Mouse (Mus musculus): ENCODE results near the gene Wdr62. TPM values are rescaled to one million over a fixed set of nuclear protein-coding genes. Genes with fewer than 3 reads are reported as not detected.

The Wdr62 gene
- polyA plus RNA-seq, 1 experiment from 2014 or later: 10.4 TPM

GRCm38 (mm10) chr7:30322285-30322667, 42.1 kb upstream of the Wdr62 start:
- H3K27me3 ChIP-seq (ENCODE audit: control insufficient read depth, insufficient read depth, low read length): no peaks in the 10 kb centered on the region
- ATAC-seq (ENCODE audit: insufficient number of reproducible peaks, low FRiP score, low TSS enrichment, low read depth) (peak; percentile 97), DNase-seq (ENCODE audit: low spot score) (peak; percentile 97)
- peak overlapping the region; percentile 80 for H3K4me3 ChIP-seq (ENCODE audit: low read depth, low read length)
- H3K4me2 ChIP-seq (ENCODE audit: low read depth, severe bottlenecking): peak overlapping the region; percentile 72
- H3K9me3 ChIP-seq (ENCODE audit: control insufficient read depth, low read length): no peaks in the 10 kb centered on the region
- WGBS: under 1% methylated on average over 20 of the region's 20 CpGs
- 0 out of 2 replicates have a peak overlapping the region, but pooled peaks have one; percentile 52 for H3K27ac ChIP-seq (replicated peaks; ENCODE audit: low read depth, low read length)
- H3K9ac ChIP-seq (ENCODE audit: low read length): peak overlapping the region; percentile 78
- H3K36me3 ChIP-seq (ENCODE audit: control insufficient read depth, insufficient read depth, low read length): no peaks in the 10 kb centered on the region
- peaks cover 3% of the 10 kb centered on the region; the same call in 1 of the 2 replicates for H3K4me1 ChIP-seq (ENCODE audit: control insufficient read depth, insufficient read depth, low read length)

- Histone ChIP-seq H3K4me3 (ENCODE audit: low read depth, low read length) (peak within 1 kb of the TSS; percentile 80), H3K27ac (replicated peaks; ENCODE audit: low read depth, low read length) (0 out of 2 replicates have a peak within 1 kb of the TSS, but pooled peaks have one; percentile 52), H3K27me3 (ENCODE audit: control insufficient read depth, insufficient read depth, low read length) (no peaks in the 10 kb centered on the region), H3K36me3 (ENCODE audit: control insufficient read depth, insufficient read depth, low read length) (no peaks in the 10 kb centered on the region), H3K9me3 (ENCODE audit: control insufficient read depth, low read length) (no peaks in the 10 kb centered on the region), H3K4me1 (ENCODE audit: control insufficient read depth, insufficient read depth, low read length) (peaks cover 3% of the 10 kb centered on the region; the same call in 1 of the 2 replicates), H3K4me2 (ENCODE audit: low read depth, severe bottlenecking) (peak within 1 kb of the TSS; percentile 72), H3K9ac (ENCODE audit: low read length) (peak within 1 kb of the TSS; percentile 78)
- ATAC-seq (ENCODE audit: insufficient number of reproducible peaks, low FRiP score, low TSS enrichment, low read depth) (peak; percentile 65), DNase-seq (ENCODE audit: low spot score) (peak; percentile 56)
- under 1% methylated on average over 62 of the region's 63 CpGs for WGBS
Measured at GRCm38 (mm10) chr7:30321539-30322284, 41.5 kb upstream of the Wdr62 start, which contains the start of gene E130208F15Rik. E130208F15Rik (plus strand) TSS chr7:30321740.

GRCm38 (mm10) chr7:30320946-30321345, 40.7 kb upstream of the Wdr62 start:
- ATAC-seq (ENCODE audit: insufficient number of reproducible peaks, low FRiP score, low TSS enrichment, low read depth): no peak
- no peak overlapping the region for H3K9ac ChIP-seq (ENCODE audit: low read length)
- H3K9me3 ChIP-seq (ENCODE audit: control insufficient read depth, low read length): no peaks in the 10 kb centered on the region
- H3K4me3 ChIP-seq (ENCODE audit: low read depth, low read length): peak overlapping the region; percentile 80; the same call in 1 of the 2 replicates
- peaks cover 3% of the 10 kb centered on the region; the same call in 1 of the 2 replicates for H3K4me1 ChIP-seq (ENCODE audit: control insufficient read depth, insufficient read depth, low read length)
- peak overlapping the region; percentile 72; the same call in 1 of the 2 replicates for H3K4me2 ChIP-seq (ENCODE audit: low read depth, severe bottlenecking)
- no peak overlapping the region for H3K27ac ChIP-seq (replicated peaks; ENCODE audit: low read depth, low read length)
- WGBS: 84% methylated on average over 2 of the region's 2 CpGs
- no peaks in the 10 kb centered on the region for H3K27me3 ChIP-seq (ENCODE audit: control insufficient read depth, insufficient read depth, low read length)
- no peaks in the 10 kb centered on the region for H3K36me3 ChIP-seq (ENCODE audit: control insufficient read depth, insufficient read depth, low read length)
- DNase-seq (ENCODE audit: low spot score): no peak

- DNase-seq (ENCODE audit: low spot score): no peak
- WGBS: 93% methylated on average over 3 of the region's 3 CpGs
- Histone ChIP-seq H3K4me1 (ENCODE audit: control insufficient read depth, insufficient read depth, low read length) (peaks cover 20% of the 10 kb centered on the region), H3K27me3 (ENCODE audit: control insufficient read depth, insufficient read depth, low read length) (no peaks in the 10 kb centered on the region), H3K4me3 (ENCODE audit: low read depth, low read length) (no peak overlapping the region), H3K4me2 (ENCODE audit: low read depth, severe bottlenecking) (no peak overlapping the region), H3K9me3 (ENCODE audit: control insufficient read depth, low read length) (no peaks in the 10 kb centered on the region), H3K36me3 (ENCODE audit: control insufficient read depth, insufficient read depth, low read length) (no peaks in the 10 kb centered on the region), H3K9ac (ENCODE audit: low read length) (no peak overlapping the region), H3K27ac (replicated peaks; ENCODE audit: low read depth, low read length) (no peak overlapping the region)
- no peak for ATAC-seq (ENCODE audit: insufficient number of reproducible peaks, low FRiP score, low TSS enrichment, low read depth)
Measured at GRCm38 (mm10) chr7:30318142-30318541, 37.9 kb upstream of the Wdr62 start.

- ATAC-seq (ENCODE audit: insufficient number of reproducible peaks, low FRiP score, low TSS enrichment, low read depth) (no peak), DNase-seq (ENCODE audit: low spot score) (no peak)
- Histone ChIP-seq H3K4me3 (ENCODE audit: low read depth, low read length) (peak overlapping the region; percentile 57; the same call in 1 of the 2 replicates), H3K9ac (ENCODE audit: low read length) (no peak overlapping the region), H3K36me3 (ENCODE audit: control insufficient read depth, insufficient read depth, low read length) (peaks cover 3% of the 10 kb centered on the region), H3K4me1 (ENCODE audit: control insufficient read depth, insufficient read depth, low read length) (peaks cover 17% of the 10 kb centered on the region), H3K4me2 (ENCODE audit: low read depth, severe bottlenecking) (peak overlapping the region; percentile 77), H3K27me3 (ENCODE audit: control insufficient read depth, insufficient read depth, low read length) (no peaks in the 10 kb centered on the region), H3K9me3 (ENCODE audit: control insufficient read depth, low read length) (no peaks in the 10 kb centered on the region; the same call in 1 of the 2 replicates), H3K27ac (replicated peaks; ENCODE audit: low read depth, low read length) (0 out of 2 replicates have a peak overlapping the region, but pooled peaks have one; percentile 8)
- 75% methylated on average over 13 of the region's 13 CpGs for WGBS
Measured at GRCm38 (mm10) chr7:30315559-30316529, 35.6 kb upstream of the Wdr62 start.

- no peaks in the 10 kb centered on the region for H3K27me3 ChIP-seq (ENCODE audit: control insufficient read depth, insufficient read depth, low read length)
- H3K9ac ChIP-seq (ENCODE audit: low read length): peak within 1 kb of the TSS; percentile 73
- H3K36me3 ChIP-seq (ENCODE audit: control insufficient read depth, insufficient read depth, low read length): peaks cover 3% of the 10 kb centered on the region
- H3K4me1 ChIP-seq (ENCODE audit: control insufficient read depth, insufficient read depth, low read length): peaks cover 17% of the 10 kb centered on the region
- H3K4me2 ChIP-seq (ENCODE audit: low read depth, severe bottlenecking): peak within 1 kb of the TSS; percentile 77
- ATAC-seq (ENCODE audit: insufficient number of reproducible peaks, low FRiP score, low TSS enrichment, low read depth) (peak; percentile 75), DNase-seq (ENCODE audit: low spot score) (peak; percentile 77)
- peak within 1 kb of the TSS; percentile 57 for H3K4me3 ChIP-seq (ENCODE audit: low read depth, low read length)
- WGBS: under 1% methylated on average over 9 of the region's 9 CpGs
- no peaks in the 10 kb centered on the region; the same call in 1 of the 2 replicates for H3K9me3 ChIP-seq (ENCODE audit: control insufficient read depth, low read length)
- H3K27ac ChIP-seq (replicated peaks; ENCODE audit: low read depth, low read length): peak within 1 kb of the TSS; percentile 82
Measured at GRCm38 (mm10) chr7:30314721-30315155, 34.5 kb upstream of the Wdr62 start, which contains the start of gene Syne4. Syne4 (plus strand) TSS chr7:30314807.

- Histone ChIP-seq H3K9me3 (ENCODE audit: control insufficient read depth, low read length) (no peaks in the 10 kb centered on the region; the same call in 1 of the 2 replicates), H3K36me3 (ENCODE audit: control insufficient read depth, insufficient read depth, low read length) (peaks cover 3% of the 10 kb centered on the region), H3K4me2 (ENCODE audit: low read depth, severe bottlenecking) (no peak overlapping the region), H3K27ac (replicated peaks; ENCODE audit: low read depth, low read length) (no peak overlapping the region), H3K4me3 (ENCODE audit: low read depth, low read length) (no peak overlapping the region), H3K27me3 (ENCODE audit: control insufficient read depth, insufficient read depth, low read length) (no peaks in the 10 kb centered on the region), H3K9ac (ENCODE audit: low read length) (no peak overlapping the region), H3K4me1 (ENCODE audit: control insufficient read depth, insufficient read depth, low read length) (peaks cover 17% of the 10 kb centered on the region)
- DNase-seq (ENCODE audit: low spot score) (no peak), ATAC-seq (ENCODE audit: insufficient number of reproducible peaks, low FRiP score, low TSS enrichment, low read depth) (no peak)
- 49% methylated on average over 27 of the region's 27 CpGs for WGBS
Measured at GRCm38 (mm10) chr7:30313666-30314320, 33.6 kb upstream of the Wdr62 start.
